Mouse (Mus musculus) megakaryocyte, embryonic 14.5 days (primary cell): ENCODE results near the gene Sept1. TPM values are rescaled to one million over a fixed set of nuclear protein-coding genes. Genes with fewer than 3 reads are reported as not detected.
A peak's percentile ranks its signal among the peaks of the same experiment; 100 is the strongest.

ENCODE experiments used
- H3K27me3 ChIP-seq: replicated peaks from 2 replicates; pipeline ENCODE3; 2012; ENCODE audit warnings: inconsistent platforms
- H3K36me3 ChIP-seq: replicated peaks from 2 replicates; pipeline ENCODE3; 2012; ENCODE audit warnings: low read length, inconsistent platforms, mixed read lengths
- H3K4me1 ChIP-seq: 2 replicates; pipeline ENCODE4 v1.6.1; 2012; ENCODE audit warnings: inconsistent platforms
- H3K4me3 ChIP-seq: replicated peaks from 2 replicates; pipeline ENCODE3; 2012; ENCODE audit warnings: moderate library complexity, mild to moderate bottlenecking, inconsistent platforms
- H3K9me3 ChIP-seq: 2 replicates; pipeline ENCODE4 v1.6.1; 2012; ENCODE audit warnings: inconsistent platforms
- FLI1 ChIP-seq: IDR thresholded peaks from 2 replicates; pipeline ENCODE4 v1.6.1; 2012; ENCODE audit warnings: low read length, inconsistent platforms, mixed read lengths
- GATA1 ChIP-seq: IDR thresholded peaks from 3 replicates; pipeline ENCODE4 v1.6.1; 2012; ENCODE audit warnings: mixed read lengths, low read length, inconsistent platforms, borderline replicate concordance
- polyA plus RNA-seq: library from polyadenylated mRNA; stranded (reverse); fragments of >175 nt; gene quantifications from 2 replicates; pipeline ENCODE4 v1.2.3, GENCODE M21; 2012; ENCODE audit warnings: low replicate concordance; ENCODE audit not compliant: insufficient read depth

Gene Sept1
- polyA plus RNA-seq, 1 experiment, result 369 TPM

GRCm38 (mm10) chr7:127271093-127271492 lies 38.2 kb upstream of the Sept1 start:
- Histone ChIP-seq H3K4me3 (peak overlapping the region; percentile 64), H3K4me1 (peaks cover 61% of the 10 kb centered on the region), H3K27me3 (no peaks in the 10 kb centered on the region), H3K9me3 (peaks cover 5% of the 10 kb centered on the region), H3K36me3 (peaks cover 35% of the 10 kb centered on the region)
- TF ChIP-seq FLI1 (no peak), GATA1 (no peak)

GRCm38 (mm10) chr7:127270666-127271065 lies 37.7 kb upstream of the Sept1 start:
- Histone ChIP-seq H3K9me3 (peaks cover 5% of the 10 kb centered on the region), H3K36me3 (peaks cover 35% of the 10 kb centered on the region), H3K27me3 (no peaks in the 10 kb centered on the region), H3K4me1 (peaks cover 60% of the 10 kb centered on the region), H3K4me3 (peak overlapping the region; percentile 73)
- TF ChIP-seq GATA1 (no peak), FLI1 (no peak)

DNA sequence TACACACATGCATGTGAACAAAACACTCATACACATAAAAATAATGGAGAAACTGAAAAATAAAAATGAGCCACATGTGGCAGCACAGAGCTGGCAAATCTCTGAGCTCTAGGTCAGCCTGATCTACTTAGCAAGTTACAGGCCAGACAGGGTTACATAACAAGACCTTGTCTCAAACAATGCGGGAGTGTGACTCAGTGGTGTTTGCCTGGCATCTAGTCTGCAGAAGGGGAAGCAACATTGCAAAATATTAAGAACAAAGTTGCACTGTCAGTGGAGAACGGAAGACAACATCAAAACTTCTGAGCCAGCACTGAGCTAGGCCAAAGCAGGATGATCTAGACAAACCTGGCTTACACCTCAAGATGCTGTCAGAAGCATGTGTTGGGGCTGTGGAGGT lies 37.3 kb upstream of the Sept1 start:
- Histone ChIP-seq H3K4me3 (peak overlapping the region; percentile 73), H3K36me3 (peaks cover 35% of the 10 kb centered on the region), H3K27me3 (no peaks in the 10 kb centered on the region), H3K4me1 (peaks cover 58% of the 10 kb centered on the region), H3K9me3 (peaks cover 5% of the 10 kb centered on the region)
- no peak for TF ChIP-seq GATA1
- TF ChIP-seq FLI1, result no peak

DNA sequence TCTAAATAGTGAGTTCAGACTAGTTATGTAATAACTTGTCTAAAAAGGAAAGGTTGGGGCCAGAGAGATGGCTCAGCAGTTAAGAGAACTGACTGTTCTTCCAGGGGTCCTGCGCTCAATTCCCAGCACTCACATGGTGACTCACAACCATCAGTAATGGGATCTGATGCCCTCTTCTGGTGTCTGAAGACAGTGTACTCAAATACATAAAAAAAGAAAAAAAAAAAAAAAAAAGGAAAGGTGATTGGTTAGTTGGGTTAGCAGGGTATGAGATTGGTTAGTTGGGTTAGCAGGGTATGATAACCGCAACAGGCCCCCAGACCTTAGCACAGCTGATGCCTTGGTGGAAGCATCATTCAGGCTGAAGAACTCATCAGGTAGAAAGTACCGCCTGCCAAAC lies 30.6 kb upstream of the Sept1 start:
- Histone ChIP-seq H3K27me3 (no peaks in the 10 kb centered on the region), H3K4me1 (peaks cover 41% of the 10 kb centered on the region), H3K4me3 (no peak overlapping the region), H3K9me3 (peaks cover 5% of the 10 kb centered on the region), H3K36me3 (peaks cover 8% of the 10 kb centered on the region)
- TF ChIP-seq GATA1, result no peak

- H3K36me3 ChIP-seq, result peaks cover 4% of the 10 kb centered on the region
- H3K9me3 ChIP-seq, result no peaks in the 10 kb centered on the region
- TF ChIP-seq FLI1 (no peak), GATA1 (no peak)
- H3K4me3 ChIP-seq, result no peak overlapping the region
- H3K4me1 ChIP-seq, result peaks cover 53% of the 10 kb centered on the region
- no peaks in the 10 kb centered on the region for H3K27me3 ChIP-seq
Measured at GRCm38 (mm10) chr7:127262218-127262961, 29.5 kb upstream of the Sept1 start.

- Histone ChIP-seq H3K4me1 (peaks cover 72% of the 10 kb centered on the region), H3K9me3 (no peaks in the 10 kb centered on the region), H3K36me3 (peaks cover 19% of the 10 kb centered on the region), H3K27me3 (no peaks in the 10 kb centered on the region), H3K4me3 (peak within 1 kb of the TSS; percentile 97)
- TF ChIP-seq GATA1, result no peak
- TF ChIP-seq FLI1, result 0 out of 2 replicates have a peak, but pooled peaks have one; percentile 15
Measured at GRCm38 (mm10) chr7:127260309-127261111, 27.6 kb upstream of the Sept1 start, which contains the start of gene Dctpp1. Dctpp1 (minus strand) TSS chr7:127260709.

DNA sequence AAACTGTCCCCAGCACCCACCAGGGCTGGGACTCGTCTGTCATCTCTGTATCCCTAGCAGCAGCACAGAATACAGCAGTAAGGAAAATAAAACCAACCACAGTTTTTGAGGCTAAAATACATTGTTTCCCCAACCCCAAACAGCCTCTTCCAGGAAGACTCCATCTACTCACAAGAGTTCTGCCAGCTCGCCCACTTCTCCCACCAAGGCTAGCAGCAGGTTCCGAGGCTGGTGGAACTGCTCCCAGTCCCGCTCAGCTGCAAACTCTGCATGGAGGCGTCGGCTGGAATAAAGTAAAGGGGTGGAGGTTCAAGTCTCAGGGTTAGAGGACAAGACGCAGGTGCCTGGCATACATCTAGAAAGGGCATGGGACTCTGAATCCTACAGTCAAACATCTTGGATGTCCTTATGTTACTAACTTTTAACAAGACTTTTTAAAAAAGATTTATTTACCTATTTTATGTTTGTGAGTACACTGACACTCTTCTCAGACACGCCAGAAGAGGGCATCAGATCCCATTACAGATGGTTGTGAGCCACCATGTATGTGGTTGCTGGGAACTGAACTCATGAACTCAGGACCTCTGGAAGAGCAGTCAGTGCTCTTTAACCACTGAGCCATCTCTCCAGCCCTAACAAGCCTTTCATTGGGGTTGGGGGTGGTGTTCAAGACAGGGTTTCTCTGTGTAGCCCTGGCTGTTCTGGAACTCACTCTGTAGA lies 26.4 kb upstream of the Sept1 start:
- Histone ChIP-seq H3K4me3 (peak overlapping the region; percentile 65), H3K36me3 (peaks cover 20% of the 10 kb centered on the region), H3K9me3 (no peaks in the 10 kb centered on the region), H3K4me1 (peaks cover 83% of the 10 kb centered on the region), H3K27me3 (no peaks in the 10 kb centered on the region)
- no peak for TF ChIP-seq FLI1
- no peak for TF ChIP-seq GATA1

DNA sequence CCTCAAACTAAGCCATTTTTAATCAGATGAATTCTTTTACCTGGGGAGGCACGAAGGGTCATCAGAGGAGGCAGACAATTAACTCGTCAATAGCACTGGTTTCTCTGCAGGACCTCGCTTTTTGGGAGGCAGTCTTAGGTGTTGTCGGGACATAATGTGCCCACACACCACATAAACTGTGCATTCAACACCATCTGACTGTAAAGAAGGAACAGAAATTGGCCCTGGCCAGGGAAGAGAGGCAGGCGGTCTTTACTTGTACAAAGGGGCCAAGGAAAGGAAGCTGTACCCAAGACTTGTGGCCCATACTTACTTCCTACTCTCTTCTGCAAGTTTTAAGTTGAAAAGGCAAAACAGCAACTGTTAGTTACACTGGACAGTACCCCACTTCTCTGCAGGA lies 23.6 kb upstream of the Sept1 start:
- Histone ChIP-seq H3K9me3 (no peaks in the 10 kb centered on the region), H3K27me3 (no peaks in the 10 kb centered on the region), H3K4me1 (peaks cover 92% of the 10 kb centered on the region), H3K4me3 (no peak overlapping the region), H3K36me3 (peaks cover 21% of the 10 kb centered on the region)
- TF ChIP-seq FLI1 (no peak), GATA1 (no peak)

- TF ChIP-seq FLI1, result no peak
- no peak for TF ChIP-seq GATA1
- Histone ChIP-seq H3K9me3 (no peaks in the 10 kb centered on the region), H3K4me1 (peaks cover 92% of the 10 kb centered on the region), H3K4me3 (no peak overlapping the region), H3K36me3 (peaks cover 23% of the 10 kb centered on the region), H3K27me3 (no peaks in the 10 kb centered on the region)
Measured at GRCm38 (mm10) chr7:127255965-127256364, 23.0 kb upstream of the Sept1 start.

DNA sequence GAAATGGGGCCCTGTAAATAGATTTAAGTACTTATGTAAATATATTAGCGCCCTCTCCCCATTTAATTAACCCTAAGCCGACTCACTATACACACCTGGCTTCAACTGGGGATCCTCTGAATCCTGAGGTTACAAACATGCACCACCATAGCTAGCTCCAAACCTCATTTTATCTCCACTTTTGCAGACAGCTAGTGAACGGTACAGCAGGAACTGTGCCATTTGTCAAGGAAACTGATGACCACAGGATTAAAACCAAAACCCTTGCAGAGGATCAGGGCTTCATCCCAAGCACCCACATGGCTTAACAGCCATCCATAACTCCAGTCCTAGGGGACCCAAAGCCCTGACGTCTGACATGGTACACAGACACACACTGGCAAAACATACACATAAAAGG lies 22.1 kb upstream of the Sept1 start:
- Histone ChIP-seq H3K4me1 (peaks cover 97% of the 10 kb centered on the region), H3K9me3 (no peaks in the 10 kb centered on the region), H3K36me3 (peaks cover 30% of the 10 kb centered on the region), H3K4me3 (peak overlapping the region; percentile 96), H3K27me3 (no peaks in the 10 kb centered on the region)
- 0 out of 2 replicates have a peak, but pooled peaks have one; percentile 21 for TF ChIP-seq FLI1
- no peak; the same call in 2 of the 3 replicates for TF ChIP-seq GATA1
